Mouse (Mus musculus) midbrain, embryonic 16.5 days (tissue): Measurements from ENCODE around the gene G430095P16Rik. TPM values are rescaled to one million over a fixed set of nuclear protein-coding genes. Genes with fewer than 3 reads are reported as not detected.

Experiments
- ATAC-seq: fragments of 200-750 bp; cut with Nextera tagmentation; 2 replicates; pipeline ENCODE4 v1.8.0; 2017; ENCODE audit warnings: moderate TSS enrichment
- H3K27ac ChIP-seq: fragments of 300-500 bp; sonication (generic); 2 replicates; pipeline ENCODE4 v1.5.1; 2014; ENCODE audit warnings: mild to moderate bottlenecking, low read length, mixed read lengths
- H3K27me3 ChIP-seq: fragments of 300-500 bp; sonication (generic); 2 replicates; pipeline ENCODE4 v1.6.1; 2014; ENCODE audit warnings: low read depth, low read length, mixed read lengths; ENCODE audit not compliant: control insufficient read depth, insufficient read depth
- H3K36me3 ChIP-seq: fragments of 300-500 bp; sonication (generic); 2 replicates; pipeline ENCODE4 v1.6.1; 2014; ENCODE audit warnings: mild to moderate bottlenecking, low read length, moderate library complexity, mixed read lengths; ENCODE audit not compliant: control insufficient read depth, insufficient read depth
- H3K4me1 ChIP-seq: fragments of 300-500 bp; sonication (generic); 2 replicates; pipeline ENCODE4 v1.6.1; 2014; ENCODE audit warnings: mild to moderate bottlenecking, low read length, mixed read lengths; ENCODE audit not compliant: control insufficient read depth, insufficient read depth
- H3K4me2 ChIP-seq: fragments of 300-500 bp; sonication (generic); 2 replicates; pipeline ENCODE4 v1.6.1; 2014; ENCODE audit warnings: mild to moderate bottlenecking, low read length, mixed read lengths
- H3K4me3 ChIP-seq: fragments of 300-500 bp; sonication (generic); 2 replicates; pipeline ENCODE4 v1.5.1; 2014; ENCODE audit warnings: low read depth, mild to moderate bottlenecking, low read length, moderate library complexity, mixed read lengths
- H3K9ac ChIP-seq: fragments of 300-500 bp; sonication (generic); 2 replicates; pipeline ENCODE4 v1.6.1; 2014; ENCODE audit warnings: low read depth, low read length, mixed read lengths
- H3K9me3 ChIP-seq: fragments of 300-500 bp; sonication (generic); replicated peaks from 2 replicates; pipeline ENCODE4 v1.6.1; 2014; ENCODE audit warnings: mild to moderate bottlenecking, low read length, mixed read lengths; ENCODE audit not compliant: control insufficient read depth, poor library complexity, severe bottlenecking
- whole genome bisulfite sequencing: fragments of 180-500 bp; shearing (Covaris S2); extraction: QIAGEN DNeasy Blood & Tissue Kit; methylation state at CpG from one replicate; pipeline ENCODE4 v1.1.7; 2014; 5-methylcytosine and 5-hydroxymethylcytosine counted together
- polyA plus RNA-seq: library from polyadenylated mRNA; unstranded; fragments of >200 nt; fragmentation: Nextera tagmentation; extraction: Ambion mirVana; gene quantifications from 2 replicates; pipeline ENCODE4 v1.2.1, GENCODE M21; 2015

Gene G430095P16Rik
- polyA plus RNA-seq, 1 experiment from 2014 or later, result 1.1 TPM

- Histone ChIP-seq H3K9ac (no peak overlapping the region), H3K27me3 (peaks cover 32% of the 10 kb centered on the region), H3K36me3 (no peaks in the 10 kb centered on the region), H3K27ac (no peak overlapping the region), H3K4me3 (no peak overlapping the region), H3K9me3 (no peaks in the 10 kb centered on the region), H3K4me2 (peak overlapping the region; percentile 13; the same call in 1 of the 2 replicates), H3K4me1 (peaks cover 15% of the 10 kb centered on the region)
- ATAC-seq, result no peak
- 78% methylated on average over 10 of the region's 10 CpGs for WGBS
These were observed 44.4 kb downstream of the G430095P16Rik start for GRCm38 (mm10) chr8:84767221-84767620.

DNA sequence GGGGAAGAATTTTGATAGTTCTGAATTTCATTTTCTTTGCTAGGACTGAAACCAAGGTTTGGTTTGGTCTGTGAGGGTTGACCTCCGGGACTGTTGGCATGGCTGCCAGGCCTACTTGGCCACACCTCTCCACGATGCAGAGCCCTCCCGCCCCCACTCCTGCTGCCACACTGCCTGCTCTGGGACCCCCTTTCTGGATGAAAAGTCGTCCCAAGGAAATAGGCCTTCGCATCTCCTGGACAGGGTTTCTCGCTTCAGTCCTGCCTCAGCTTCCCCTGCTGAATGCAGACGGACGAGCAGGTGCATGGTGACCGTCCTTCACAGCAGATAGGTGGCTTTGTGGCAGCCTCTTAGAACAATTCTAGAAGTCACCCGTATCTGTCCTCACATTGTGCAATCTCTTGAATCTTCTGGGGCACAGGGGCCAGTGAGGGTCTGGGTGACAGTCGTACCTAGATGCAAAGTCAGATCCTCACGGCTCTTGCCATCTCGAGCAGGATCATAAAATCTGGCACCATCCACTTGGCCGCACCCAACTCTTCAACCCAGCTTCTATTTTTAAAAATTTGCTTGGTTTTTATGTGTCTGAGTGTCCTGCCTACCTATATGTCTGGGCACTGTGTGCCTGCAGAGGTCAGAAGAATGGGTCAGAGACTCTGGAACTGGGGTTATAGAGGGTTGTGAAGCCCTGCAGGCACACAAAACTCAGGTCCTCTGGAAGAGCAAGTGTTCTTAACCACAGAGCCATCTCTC, 45.7 kb downstream of the G430095P16Rik start:
- Histone ChIP-seq H3K9ac (no peak overlapping the region), H3K9me3 (no peaks in the 10 kb centered on the region), H3K27ac (no peak overlapping the region), H3K36me3 (no peaks in the 10 kb centered on the region), H3K27me3 (peaks cover 31% of the 10 kb centered on the region), H3K4me1 (peaks cover 19% of the 10 kb centered on the region), H3K4me3 (no peak overlapping the region), H3K4me2 (peak overlapping the region; percentile 56; the same call in 1 of the 2 replicates)
- WGBS, result 89% methylated on average over 14 of the region's 14 CpGs
- ATAC-seq, result no peak

DNA sequence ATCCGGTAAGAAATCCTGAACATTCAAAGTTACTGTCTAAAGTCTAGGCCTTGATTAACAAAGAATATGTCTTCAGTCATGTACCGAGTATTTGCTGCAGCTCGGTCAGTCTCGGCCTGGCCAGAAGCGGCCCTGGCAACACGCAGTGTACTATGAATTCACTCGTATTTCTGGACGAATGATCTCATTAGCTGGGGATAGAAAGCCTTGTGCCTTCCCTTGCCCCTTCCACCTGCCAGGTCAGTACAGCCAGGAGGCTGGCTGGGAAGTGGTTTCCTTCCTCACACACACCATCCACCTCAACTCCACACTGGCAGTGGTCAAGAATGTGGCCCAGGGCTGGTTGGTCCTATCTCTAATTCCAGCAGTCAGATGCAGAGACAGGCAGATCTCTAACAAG, 46.5 kb downstream of the G430095P16Rik start:
- Histone ChIP-seq H3K4me2 (peak overlapping the region; percentile 56; the same call in 1 of the 2 replicates), H3K4me1 (peaks cover 20% of the 10 kb centered on the region), H3K27ac (no peak overlapping the region), H3K4me3 (no peak overlapping the region), H3K27me3 (peaks cover 29% of the 10 kb centered on the region), H3K9ac (no peak overlapping the region), H3K9me3 (no peaks in the 10 kb centered on the region), H3K36me3 (no peaks in the 10 kb centered on the region)
- 77% methylated on average over 8 of the region's 8 CpGs for WGBS
- ATAC-seq, result no peak

DNA sequence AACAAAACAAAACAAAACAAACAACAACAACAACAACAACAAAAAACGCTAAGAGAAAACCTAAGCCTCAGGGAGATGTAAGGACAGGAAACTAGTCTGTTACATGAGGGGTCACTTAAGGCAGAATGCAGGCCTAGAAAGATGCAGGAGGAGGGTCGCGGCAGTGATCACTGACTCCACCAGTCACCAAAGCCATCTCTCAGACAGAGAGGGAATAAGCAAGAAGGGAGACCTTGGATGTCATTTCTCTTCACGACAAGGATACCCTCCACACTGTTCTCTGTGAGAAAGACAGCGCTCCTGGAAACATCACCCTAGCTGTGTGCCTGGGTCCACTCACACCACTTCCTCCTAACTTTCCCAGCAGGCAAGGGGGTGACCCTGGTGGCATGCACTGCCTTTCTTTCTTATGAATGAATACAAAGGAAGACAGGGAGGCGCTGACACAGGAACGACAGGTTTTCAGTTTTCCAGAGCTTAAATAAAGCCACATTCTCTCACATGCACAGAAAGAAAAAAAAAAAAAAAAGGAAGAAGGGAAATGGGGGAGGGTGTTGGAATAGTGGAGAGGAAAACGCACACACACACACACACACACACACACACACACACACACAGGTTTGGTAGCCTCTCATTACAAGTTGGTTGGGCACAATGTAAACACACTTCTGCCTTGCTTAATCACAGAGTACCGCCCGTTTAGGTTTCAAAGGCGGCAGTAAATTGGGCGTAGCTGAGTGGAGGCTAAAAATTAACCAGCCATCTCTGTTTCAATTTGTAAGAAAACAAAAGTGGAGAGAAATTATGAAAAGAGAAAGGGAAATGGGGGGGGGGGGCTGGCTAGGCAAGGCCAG, 47.5 kb downstream of the G430095P16Rik start:
- H3K4me3 ChIP-seq, result peak overlapping the region; percentile 36
- H3K9me3 ChIP-seq, result no peaks in the 10 kb centered on the region
- peak overlapping the region; percentile 56 for H3K4me2 ChIP-seq
- peaks cover 28% of the 10 kb centered on the region for H3K4me1 ChIP-seq
- H3K9ac ChIP-seq, result peak overlapping the region; percentile 31
- H3K27ac ChIP-seq, result no peak overlapping the region; the same call in 1 of the 2 replicates
- H3K27me3 ChIP-seq, result peaks cover 28% of the 10 kb centered on the region
- ATAC-seq, result no peak
- H3K36me3 ChIP-seq, result no peaks in the 10 kb centered on the region
- 37% methylated on average over 12 of the region's 12 CpGs for WGBS

GRCm38 (mm10) chr8:84771000-84771687, 48.3 kb downstream of the G430095P16Rik start:
- Histone ChIP-seq H3K4me1 (peaks cover 32% of the 10 kb centered on the region), H3K9ac (peak overlapping the region; percentile 57; the same call in 1 of the 2 replicates), H3K9me3 (no peaks in the 10 kb centered on the region), H3K27ac (no peak overlapping the region; the same call in 1 of the 2 replicates), H3K36me3 (no peaks in the 10 kb centered on the region), H3K4me3 (peak overlapping the region; percentile 36), H3K27me3 (peaks cover 37% of the 10 kb centered on the region), H3K4me2 (peak overlapping the region; percentile 56)
- 36% methylated on average over 5 of the region's 5 CpGs for WGBS
- no peak for ATAC-seq

DNA sequence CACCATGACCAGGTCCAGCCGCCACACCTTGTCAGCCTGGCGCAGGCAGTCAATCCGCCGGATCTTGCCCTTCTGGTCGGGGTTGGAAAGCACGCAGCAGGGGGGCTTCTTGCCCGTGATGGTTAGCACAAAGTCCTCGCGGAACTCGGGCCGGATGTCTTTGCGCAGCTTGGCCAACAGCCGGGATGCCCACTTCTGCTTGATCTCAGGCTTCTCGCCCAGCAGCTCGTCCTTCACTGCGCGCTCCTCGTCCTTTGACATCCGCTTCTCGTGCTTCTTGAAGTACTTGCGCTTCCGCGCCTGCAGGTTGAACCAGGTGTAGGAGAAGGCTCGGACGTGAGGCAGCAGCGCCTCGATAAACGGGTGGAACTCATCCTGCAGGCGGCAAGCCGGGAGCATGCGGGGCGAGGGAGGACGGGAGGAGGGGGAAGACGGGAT, 49.2 kb downstream of the G430095P16Rik start:
- Histone ChIP-seq H3K4me3 (peak overlapping the region; percentile 36), H3K27me3 (peaks cover 40% of the 10 kb centered on the region), H3K4me2 (peak overlapping the region; percentile 56), H3K9ac (peak overlapping the region; percentile 57), H3K4me1 (peaks cover 29% of the 10 kb centered on the region), H3K36me3 (no peaks in the 10 kb centered on the region), H3K9me3 (no peaks in the 10 kb centered on the region), H3K27ac (peak overlapping the region; percentile 61)
- 5% methylated on average over 34 of the region's 34 CpGs for WGBS
- no peak for ATAC-seq

DNA sequence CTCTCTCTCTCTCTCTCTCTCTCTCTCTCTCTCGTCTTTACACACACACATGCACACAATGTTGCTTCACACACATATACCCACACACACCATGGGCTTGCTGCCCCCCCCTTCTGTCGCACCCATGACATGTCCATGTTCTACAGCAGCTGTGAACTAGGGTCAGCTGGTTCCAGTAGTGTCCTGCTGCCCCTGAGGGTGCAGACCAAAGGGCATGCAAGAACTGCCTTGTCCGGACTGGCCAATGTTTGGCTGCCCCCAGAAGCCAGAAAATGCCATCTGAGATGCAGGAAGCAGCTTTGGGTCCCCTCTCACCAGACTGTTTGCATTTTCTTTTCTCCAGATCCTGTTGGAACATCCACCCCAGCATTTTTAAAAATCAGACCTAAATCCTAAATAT, 49.8 kb downstream of the G430095P16Rik start:
- H3K9ac ChIP-seq, result no peak overlapping the region; the same call in 1 of the 2 replicates
- peak overlapping the region; percentile 85 for H3K27ac ChIP-seq
- ATAC-seq, result no peak
- no peaks in the 10 kb centered on the region for H3K36me3 ChIP-seq
- H3K4me1 ChIP-seq, result peaks cover 29% of the 10 kb centered on the region
- H3K27me3 ChIP-seq, result peaks cover 43% of the 10 kb centered on the region
- H3K4me2 ChIP-seq, result peak overlapping the region; percentile 56
- H3K9me3 ChIP-seq, result no peaks in the 10 kb centered on the region
- WGBS, result 8% methylated on average over 2 of the region's 3 CpGs
- H3K4me3 ChIP-seq, result peak overlapping the region; percentile 36

GRCm38 (mm10) chr8:84773304-84773703, 50.5 kb downstream of the G430095P16Rik start:
- H3K9ac ChIP-seq, result no peak overlapping the region
- H3K27ac ChIP-seq, result peak overlapping the region; percentile 85
- H3K4me3 ChIP-seq, result peak overlapping the region; percentile 36
- peaks cover 49% of the 10 kb centered on the region for H3K27me3 ChIP-seq
- WGBS, result 4% methylated on average over 9 of the region's 9 CpGs
- H3K4me1 ChIP-seq, result peaks cover 29% of the 10 kb centered on the region
- no peak for ATAC-seq
- no peaks in the 10 kb centered on the region for H3K9me3 ChIP-seq
- no peaks in the 10 kb centered on the region for H3K36me3 ChIP-seq
- H3K4me2 ChIP-seq, result peak overlapping the region; percentile 56
